Mouse (Mus musculus) mouse trophoblast stem cell (cell line): ENCODE measurements around the gene Fcrls.

Experiments used
- in situ Hi-C, 2 experiments: fragments of 300-500 bp; cut with MseI, MboI; formaldehyde crosslinking; loops; 2 replicates in 1 of 2; 3 replicates in 1 of 2; pipeline ENCODE4 v1.15.1; 2025

Gene Fcrls

DNA sequence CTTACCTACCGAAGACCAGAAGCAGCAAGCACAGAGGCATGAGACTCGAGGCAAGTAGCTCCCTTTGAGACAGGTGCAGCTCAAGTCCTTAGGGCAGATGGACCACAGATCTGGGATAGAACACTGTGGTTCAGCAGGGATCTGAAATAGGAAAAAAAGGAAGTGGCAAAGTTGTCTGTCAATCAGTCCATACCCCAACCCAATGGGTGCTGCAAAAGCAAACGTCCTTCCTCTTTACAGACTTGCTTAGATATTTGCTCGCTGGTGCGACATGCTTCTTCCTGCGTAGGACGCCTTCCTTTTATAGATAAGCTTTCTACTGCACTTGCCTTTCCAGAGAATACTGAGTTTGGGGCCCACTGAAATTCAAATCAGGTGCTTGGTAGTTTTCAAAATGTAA is at the start of gene Fcrls:
Gene Fcrls (minus strand): TSS at position 303 of the 400 bp plus-strand sequence.
- in situ Hi-C loops = no loop called here

- in situ Hi-C loops = loop anchor here (10.0 kb wide), 1 partner anchor 65 kb away; no protein-coding TSS in a partner anchor
These were observed 46.4 kb upstream of the Fcrls start for GRCm38 (mm10) chr3:87309922-87310321.

DNA sequence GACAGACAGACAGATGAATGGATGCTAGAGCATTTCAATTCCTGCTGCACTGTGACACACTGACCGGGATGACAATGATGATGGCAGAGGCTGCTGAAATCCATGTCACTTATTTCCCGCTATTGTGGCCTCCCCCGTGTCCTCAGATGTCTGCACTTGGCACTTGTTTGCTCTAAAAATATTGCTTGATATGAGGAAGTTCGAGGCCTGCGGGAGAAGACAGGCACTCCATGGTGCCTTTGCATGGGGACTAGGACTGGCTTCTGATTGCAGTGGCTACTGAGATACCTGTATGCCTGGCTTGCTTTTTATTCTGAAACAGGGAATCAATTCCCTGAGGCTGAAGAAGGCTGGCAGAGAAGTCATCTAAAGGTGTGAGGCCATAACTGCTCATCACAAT is 36.4 kb upstream of the Fcrls start:
- in situ Hi-C loops = loop anchor here (10.0 kb wide), 1 partner anchor 55 kb away; no protein-coding TSS in a partner anchor

DNA sequence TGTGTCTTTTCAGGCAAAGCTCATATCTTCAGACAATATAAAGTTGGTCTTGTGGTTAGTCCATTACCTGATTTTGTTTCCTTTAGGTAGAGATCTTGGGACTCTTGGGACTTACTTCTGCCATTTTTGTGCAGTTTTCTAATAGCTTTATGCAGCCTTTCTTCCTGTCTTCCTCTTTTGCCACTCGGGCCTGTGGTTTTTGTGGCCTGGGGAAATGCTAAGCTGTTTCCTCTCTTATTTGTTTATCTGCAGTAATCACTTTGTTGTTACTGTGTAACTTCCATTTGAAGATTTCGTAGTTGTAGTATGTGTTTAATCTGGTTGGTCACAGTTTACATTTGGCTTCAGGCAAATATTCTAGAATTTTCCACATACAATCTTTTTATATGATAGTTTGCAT is 10.8 kb upstream of the Fcrls start:
- in situ Hi-C loops = no loop called here

GRCm38 (mm10) chr3:87266581-87266980 is 3.0 kb upstream of the Fcrls start:
- in situ Hi-C loops = no loop called here

DNA sequence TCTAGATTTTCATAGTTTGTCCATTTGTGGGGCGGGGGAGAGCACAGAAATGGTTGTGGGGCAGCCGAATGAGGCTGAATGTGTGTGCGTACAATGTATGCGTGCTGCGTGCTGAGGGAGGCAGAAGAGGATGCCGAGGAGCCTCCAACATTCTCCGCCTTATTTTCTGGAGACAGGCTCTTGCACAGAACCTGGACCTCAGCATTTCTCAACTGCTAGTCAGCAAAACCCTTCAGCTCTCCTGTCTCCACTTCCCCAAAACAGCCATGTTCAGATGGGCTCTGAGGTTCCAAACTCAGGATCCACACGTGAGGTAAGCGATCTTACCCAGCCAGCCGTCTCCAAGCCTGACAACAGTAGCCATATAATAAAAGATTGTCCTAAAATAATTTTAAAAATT is 8.3 kb downstream of the Fcrls start:
- in situ Hi-C loops = loop anchor here in 1 of 2 experiments (10.0 kb wide), 1 partner anchor 150 kb away; no protein-coding TSS in a partner anchor

- in situ Hi-C loops = loop anchor here (5.0 to 10.0 kb wide), 2 partner anchors 55 to 253 kb away; no protein-coding TSS in a partner anchor
These were observed 14.0 kb downstream of the Fcrls start for GRCm38 (mm10) chr3:87249571-87249970.

- in situ Hi-C loops = loop anchor here (5.0 to 10.0 kb wide), 2 partner anchors 58 to 255 kb away; no protein-coding TSS in a partner anchor
These were observed 16.2 kb downstream of the Fcrls start for GRCm38 (mm10) chr3:87247292-87247691.

DNA sequence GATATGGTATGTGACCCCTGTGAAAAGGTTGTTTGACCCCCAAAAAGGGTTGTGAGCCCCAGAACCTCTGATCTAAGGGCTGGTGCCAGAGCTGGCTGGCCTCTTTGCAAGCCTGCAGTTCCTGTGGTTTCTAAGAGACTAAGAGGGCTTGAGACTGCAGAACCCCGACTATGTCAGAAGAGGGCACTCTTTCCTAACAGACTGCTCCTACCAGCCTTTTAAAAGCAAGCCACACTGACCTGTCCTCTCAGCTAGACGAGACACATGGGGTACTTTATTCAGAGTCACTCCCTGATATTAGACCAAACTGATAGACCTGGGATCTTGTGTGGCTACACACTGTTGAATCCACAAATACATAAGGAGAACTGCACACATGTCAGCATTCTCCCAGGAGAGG is 19.9 kb downstream of the Fcrls start:
- in situ Hi-C loops = loop anchor here (5.0 to 10.0 kb wide), 2 partner anchors 61 to 264 kb away; no protein-coding TSS in a partner anchor

DNA sequence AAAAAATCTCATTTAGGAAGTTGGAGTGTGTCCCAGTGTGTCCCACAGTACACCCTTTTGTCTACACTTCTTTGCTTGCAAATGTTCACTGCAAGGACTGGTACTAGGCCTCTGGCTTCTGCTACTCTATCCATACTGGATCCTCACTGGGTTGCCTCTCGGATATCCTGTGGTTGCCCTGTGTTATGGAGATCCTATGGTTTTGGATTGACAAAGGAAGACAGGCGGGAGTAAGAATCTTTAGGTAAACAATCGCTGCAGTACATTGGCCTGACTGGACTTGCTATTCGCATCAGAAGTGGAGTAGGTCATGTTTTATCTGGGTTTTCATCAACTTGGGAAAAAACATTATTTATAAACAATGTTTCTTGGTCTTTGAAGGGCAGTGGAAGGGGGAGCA is 22.6 kb downstream of the Fcrls start:
- in situ Hi-C loops = loop anchor here (5.0 to 10.0 kb wide), 2 partner anchors 64 to 266 kb away; no protein-coding TSS in a partner anchor

- in situ Hi-C loops = no loop called here
These were observed 39.9 kb downstream of the Fcrls start for GRCm38 (mm10) chr3:87223636-87224035.

- in situ Hi-C loops = no loop called here
These were observed 41.2 kb downstream of the Fcrls start for GRCm38 (mm10) chr3:87222346-87222745.

DNA sequence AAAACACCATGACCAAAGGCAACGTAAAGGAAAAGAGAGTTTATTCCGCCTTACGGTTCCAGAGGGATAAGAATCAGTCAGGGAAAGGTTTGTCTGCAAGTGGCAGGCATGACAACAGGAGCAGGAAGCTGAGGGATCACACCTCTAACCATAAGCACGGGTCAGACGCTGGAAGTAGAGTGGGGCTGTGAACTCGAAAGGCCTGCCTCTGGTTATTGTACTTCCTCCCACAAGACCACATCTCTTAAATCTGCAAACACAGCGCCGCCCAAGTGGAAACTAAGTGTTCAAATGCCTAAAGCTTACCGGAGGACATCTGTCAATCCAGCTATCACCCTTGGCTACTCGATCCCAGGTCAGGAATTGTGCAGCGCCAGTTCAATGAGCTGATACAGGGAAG is 48.4 kb downstream of the Fcrls start:
- in situ Hi-C loops = no loop called here

DNA sequence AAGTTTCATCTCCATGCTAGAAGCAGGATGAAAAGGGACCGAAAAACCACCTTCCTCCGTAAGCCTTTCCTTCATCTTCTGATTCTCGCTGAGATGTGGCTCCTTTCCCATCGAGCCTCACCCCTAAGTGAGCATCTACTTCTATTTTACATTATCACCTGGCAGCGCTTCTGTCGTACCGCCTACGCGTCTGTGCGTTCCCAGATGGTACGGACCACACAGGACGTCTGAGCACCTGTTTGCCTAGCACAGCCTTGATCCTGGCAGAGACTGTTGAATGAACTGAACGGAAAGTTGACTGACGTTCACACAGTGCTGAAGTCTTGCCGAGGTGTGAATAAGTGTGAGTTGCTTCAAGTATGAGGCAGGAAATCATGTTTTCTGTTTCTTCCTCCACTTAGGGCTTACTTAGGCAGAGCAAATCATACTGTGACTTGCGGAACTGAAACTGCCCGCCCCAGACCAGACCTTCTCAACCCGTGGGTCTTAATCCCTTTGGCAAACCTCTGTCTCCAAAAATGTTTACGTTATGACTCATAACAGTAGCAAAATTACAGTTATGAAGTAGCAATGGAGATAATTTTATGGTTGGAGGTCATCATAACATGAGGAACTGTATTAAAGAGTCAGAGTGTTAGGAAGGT is 49.2 kb downstream of the Fcrls start:
- in situ Hi-C loops = no loop called here

DNA sequence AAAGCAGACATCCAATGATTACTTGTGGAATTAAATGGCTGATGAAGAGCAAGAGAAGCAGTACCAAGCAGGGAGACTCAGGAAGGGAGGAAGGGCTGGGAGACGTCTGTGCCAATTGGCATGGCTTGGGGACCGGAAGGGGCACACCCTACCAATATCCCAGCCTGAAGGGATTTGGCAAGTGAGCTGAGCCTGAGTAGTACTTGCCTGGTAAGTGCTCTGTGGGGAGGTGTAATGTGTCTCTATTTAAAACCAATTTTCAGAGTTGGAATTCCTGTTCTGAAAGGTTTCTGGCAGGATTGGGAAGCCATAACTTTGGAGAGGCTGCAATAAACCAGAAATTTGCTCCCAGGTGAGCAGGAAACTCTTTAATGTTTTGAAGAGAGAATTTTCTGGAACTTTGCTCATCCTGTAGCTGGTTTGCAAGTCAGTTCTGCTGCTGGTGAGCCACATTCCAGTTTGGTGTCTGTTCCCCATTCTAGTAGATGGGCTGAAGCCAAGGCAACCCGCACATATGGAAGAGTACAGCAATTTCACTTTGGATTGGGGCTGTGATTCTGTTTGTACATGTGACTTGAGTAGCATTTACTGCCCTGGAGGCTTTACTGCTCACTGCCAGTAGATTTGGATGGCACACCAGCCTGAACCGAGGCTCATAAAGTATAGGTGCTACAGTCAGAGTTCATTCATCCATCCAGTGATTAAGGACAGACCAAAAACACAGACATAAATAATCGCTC is 57.0 kb downstream of the Fcrls start:
- in situ Hi-C loops = no loop called here
